Mouse (Mus musculus) liver, postnatal 0 days (tissue): Measurements from ENCODE around the gene Rdh13.

ENCODE experiments used
- CTCF ChIP-seq: sonication (generic); IDR thresholded peaks from 2 replicates; pipeline ENCODE4 v1.5.1; 2016; ENCODE audit warnings: antibody characterized with exemption, low read depth
- EP300 ChIP-seq: IDR thresholded peaks from 2 replicates; pipeline ENCODE4 v1.6.1; 2016; ENCODE audit warnings: antibody characterized with exemption, low read depth, mild to moderate bottlenecking

- no peak for TF ChIP-seq CTCF
- TF ChIP-seq EP300 = no peak
Measured at GRCm38 (mm10) chr7:4493991-4494390, 48.5 kb upstream of the Rdh13 start.
